Mouse (Mus musculus): Measurements from ENCODE around the gene Ucp3. TPM values are rescaled to one million over a fixed set of nuclear protein-coding genes. Genes with fewer than 3 reads are reported as not detected.

The Ucp3 gene
- total and polyA plus RNA-seq, 3 experiments: 0.13 TPM; not detected in 2

DNA sequence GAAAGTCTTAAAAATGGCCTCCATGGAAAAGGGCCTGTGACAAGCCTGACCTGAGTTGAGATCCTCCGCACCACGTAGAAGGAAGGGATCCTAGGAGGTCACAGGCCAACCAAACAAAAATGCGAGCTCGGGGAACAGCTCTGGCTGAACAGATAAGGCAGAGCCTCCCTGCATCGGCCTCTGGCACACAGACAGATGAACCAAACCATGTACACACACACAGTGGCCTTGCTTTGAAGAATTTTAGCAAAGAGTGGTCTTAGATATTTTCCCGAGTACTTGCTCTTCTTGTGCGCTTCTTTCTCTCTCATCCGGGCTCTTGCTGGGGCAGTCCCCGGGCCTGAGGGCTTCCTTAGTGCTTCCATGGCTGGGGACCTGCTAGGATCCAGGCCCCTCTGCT lies 9.6 kb upstream of the Ucp3 start:
- H3K36me3 ChIP-seq (replicated peaks in 1 of 2; ENCODE audit: control insufficient read depth in 1 of 2, insufficient read depth in 1 of 2, low read length in 1 of 2): peaks cover 19 to 93% of the 10 kb centered on the region in 2 experiments
- no peak for TF ChIP-seq EP300 (IDR thresholded peaks at IDR 0.05; ENCODE audit: low read length)
- no peak for TF ChIP-seq RAD21 (IDR thresholded peaks at IDR 0.05; ENCODE audit: low read depth, low read length)
- TF ChIP-seq MEF2A (IDR thresholded peaks at IDR 0.05; ENCODE audit: borderline replicate concordance, low read depth, low read length): no peak
- no peak for TF ChIP-seq TBP (conservative IDR thresholded peaks at IDR 0.05; ENCODE audit: low read depth, low read length)
- no peak for TF ChIP-seq ZKSCAN1 (IDR thresholded peaks at IDR 0.05; ENCODE audit: borderline replicate concordance, low read depth, low read length)
- TF ChIP-seq NELFE (IDR thresholded peaks at IDR 0.05; ENCODE audit: low read depth, low read length): no peak
- TF ChIP-seq SMC3 (IDR thresholded peaks at IDR 0.05; ENCODE audit: low read depth, low read length): no peak
- TF ChIP-seq ZNF384 (IDR thresholded peaks at IDR 0.05; ENCODE audit: low read depth, low read length): no peak
- TF ChIP-seq USF2 (conservative IDR thresholded peaks at IDR 0.05; ENCODE audit: low read depth, low read length): no peak
- no peak for TF ChIP-seq UBTF (IDR thresholded peaks at IDR 0.05; ENCODE audit: low read depth, low read length)
- no peak for TF ChIP-seq GABPA (IDR thresholded peaks at IDR 0.05; ENCODE audit: insufficient replicate concordance, low read depth, low read length)
- TF ChIP-seq KAT2A (IDR thresholded peaks at IDR 0.05; ENCODE audit: insufficient replicate concordance, low read length): no peak
- no peak for TF ChIP-seq JUN (IDR thresholded peaks at IDR 0.05; ENCODE audit: insufficient read depth, low read depth, low read length)
- no peak overlapping the region for H3K4me3 ChIP-seq (replicated peaks in 1 of 3; ENCODE audit: low read depth in 2 of 3, low read length in 2 of 3, poor library complexity in 1 of 3)
- H3K4me2 ChIP-seq (ENCODE audit: insufficient read depth, low read depth, poor library complexity, severe bottlenecking): no peak overlapping the region
- H3K79me2 ChIP-seq (replicated peaks; ENCODE audit: control insufficient read depth, extremely low read depth, insufficient read depth, poor library complexity, severe bottlenecking): no peaks in the 10 kb centered on the region
- DNase-seq (ENCODE audit: extremely low read depth): no peak
- H3K9ac ChIP-seq (ENCODE audit: insufficient read depth, low read depth): no peak overlapping the region
- in situ Hi-C loops (cut with MboI; ENCODE audit: low pct_ligation_motif_present, low pct_unique_long_range_greater_than_20kb, low sequenced_read_pairs): no loop called here
- no peaks in the 10 kb centered on the region for H3K9me3 ChIP-seq (replicated peaks; ENCODE audit: low read length)
- peaks cover 0 to 26% of the 10 kb centered on the region in 2 experiments; a peak in 2 of 4 replicates for H3K4me1 ChIP-seq (ENCODE audit: control insufficient read depth in 1 of 2, insufficient read depth in 2 of 2)
- no peak overlapping the region for H3K27ac ChIP-seq (ENCODE audit: insufficient read depth, low read depth)
- H3K27me3 ChIP-seq (replicated peaks): no peaks in the 10 kb centered on the region
- dilution Hi-C loops (cut with MboI; ENCODE audit: extremely low pct_ligation_motif_present, extremely low pct_unique_long_range_greater_than_20kb, low sequenced_read_pairs): no loop called here

DNA sequence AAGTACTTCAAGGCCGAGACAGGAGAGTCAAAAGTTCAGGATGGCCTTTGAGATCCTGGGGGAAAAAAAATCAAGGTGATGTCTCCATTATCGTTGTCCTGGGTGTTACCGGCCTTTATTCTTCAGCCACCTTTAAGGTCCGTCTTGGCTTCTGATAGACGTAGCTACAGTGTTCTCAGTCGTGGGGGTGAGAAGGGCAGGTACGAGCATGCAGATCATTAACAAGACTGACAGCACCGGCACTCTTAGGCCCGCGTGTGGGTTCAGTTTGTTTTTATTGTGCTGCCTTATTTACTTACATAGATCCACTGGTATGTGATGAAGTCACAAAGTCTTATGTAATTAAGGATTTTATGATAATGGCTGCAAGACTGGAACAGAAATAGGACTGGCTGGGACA lies 9.0 kb upstream of the Ucp3 start:
- H3K4me2 ChIP-seq (ENCODE audit: insufficient read depth, low read depth, poor library complexity, severe bottlenecking): no peak overlapping the region
- no peak overlapping the region for H3K27ac ChIP-seq (ENCODE audit: insufficient read depth, low read depth)
- H3K9ac ChIP-seq (ENCODE audit: insufficient read depth, low read depth): no peak overlapping the region
- in situ Hi-C loops (cut with MboI; ENCODE audit: low pct_ligation_motif_present, low pct_unique_long_range_greater_than_20kb, low sequenced_read_pairs) (no loop called here), dilution Hi-C loops (cut with MboI; ENCODE audit: extremely low pct_ligation_motif_present, extremely low pct_unique_long_range_greater_than_20kb, low sequenced_read_pairs) (no loop called here)
- H3K36me3 ChIP-seq (replicated peaks in 1 of 2; ENCODE audit: control insufficient read depth in 1 of 2, insufficient read depth in 1 of 2, low read length in 1 of 2): peaks cover 23 to 94% of the 10 kb centered on the region in 2 experiments
- no peaks in the 10 kb centered on the region for H3K27me3 ChIP-seq (replicated peaks)
- peaks cover 0 to 26% of the 10 kb centered on the region in 2 experiments; a peak in 2 of 4 replicates for H3K4me1 ChIP-seq (ENCODE audit: control insufficient read depth in 1 of 2, insufficient read depth in 2 of 2)
- no peak for DNase-seq (ENCODE audit: extremely low read depth)
- no peak overlapping the region for H3K4me3 ChIP-seq (replicated peaks in 1 of 3; ENCODE audit: low read depth in 2 of 3, low read length in 2 of 3, poor library complexity in 1 of 3)
- no peak for TF ChIP-seq CHD1 (IDR thresholded peaks at IDR 0.05; ENCODE audit: low read depth, low read length)
- no peak for TF ChIP-seq BHLHE40 (IDR thresholded peaks at IDR 0.05; ENCODE audit: low read depth, low read length)
- TF ChIP-seq TBP (conservative IDR thresholded peaks at IDR 0.05; ENCODE audit: low read depth, low read length): no peak
- no peak for TF ChIP-seq SIN3A (IDR thresholded peaks at IDR 0.05; ENCODE audit: low read length)
- no peak for TF ChIP-seq UBTF (IDR thresholded peaks at IDR 0.05; ENCODE audit: low read depth, low read length)
- TF ChIP-seq MXI1 (IDR thresholded peaks at IDR 0.05; ENCODE audit: low read depth, low read length): no peak
- TF ChIP-seq ZNF384 (IDR thresholded peaks at IDR 0.05; ENCODE audit: low read depth, low read length): no peak
- no peak for TF ChIP-seq POLR2AphosphoS2 (IDR thresholded peaks at IDR 0.05; ENCODE audit: low read depth, low read length)
- TF ChIP-seq GABPA (IDR thresholded peaks at IDR 0.05; ENCODE audit: insufficient replicate concordance, low read depth, low read length): no peak
- no peak for TF ChIP-seq ZKSCAN1 (IDR thresholded peaks at IDR 0.05; ENCODE audit: borderline replicate concordance, low read depth, low read length)
- TF ChIP-seq MYC (IDR thresholded peaks at IDR 0.05; ENCODE audit: low read depth, low read length): no peak
- no peak for TF ChIP-seq ZMIZ1 (IDR thresholded peaks at IDR 0.05; ENCODE audit: low read depth, low read length)
- no peak for TF ChIP-seq IRF4 (IDR thresholded peaks at IDR 0.05; ENCODE audit: low read depth, low read length)
- no peak for TF ChIP-seq CTCF (conservative IDR thresholded peaks at IDR 0.05 in 1 of 2, IDR thresholded peaks at IDR 0.05 in 1 of 2; ENCODE audit: low read depth in 2 of 2, low read length in 2 of 2)
- no peak for TF ChIP-seq USF1 (IDR thresholded peaks at IDR 0.05; ENCODE audit: low read depth, low read length)
- TF ChIP-seq ELF1 (IDR thresholded peaks at IDR 0.05; ENCODE audit: low read depth, low read length): no peak
- TF ChIP-seq E2F4 (IDR thresholded peaks at IDR 0.05; ENCODE audit: insufficient replicate concordance, low read depth, low read length): no peak
- no peaks in the 10 kb centered on the region for H3K9me3 ChIP-seq (replicated peaks; ENCODE audit: low read length)
- no peaks in the 10 kb centered on the region for H3K79me2 ChIP-seq (replicated peaks; ENCODE audit: control insufficient read depth, extremely low read depth, insufficient read depth, poor library complexity, severe bottlenecking)
